16 mouse cellular contexts compared by ENCODE assay signal in the genomic region with DNA sequence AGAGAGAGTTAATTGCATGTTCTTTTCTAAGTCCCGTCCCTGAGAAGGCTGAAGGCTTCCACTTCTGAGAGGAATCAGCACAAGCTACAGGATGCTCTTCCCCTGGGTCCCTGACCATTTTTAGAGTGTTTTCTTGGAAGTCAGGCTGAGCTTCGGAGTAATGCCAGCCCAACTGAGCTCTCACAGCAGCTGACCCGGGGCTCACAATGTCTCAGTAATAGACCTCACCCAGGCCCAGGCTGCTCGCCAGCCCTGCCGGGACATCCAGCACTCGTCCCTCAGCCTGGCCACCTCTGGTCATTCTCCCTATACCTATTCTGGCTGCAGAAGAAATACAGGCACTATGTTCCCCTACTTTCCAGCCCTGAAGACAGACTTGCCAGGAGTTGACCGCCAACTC. TPM values are rescaled to one million over a fixed set of nuclear protein-coding genes. Genes with fewer than 3 reads are reported as not detected.
DNase-seq lines count a peak whose midpoint lies in the region; ATAC-seq and TF ChIP-seq lines count a peak whose summit lies in the region.
"Had no signal": no experiment of that assay in that cellular context is flagged by ENCODE, and none has a peak within 500 bp of the region (broad histone marks: within the 10 kb centered on the region; RNA-seq: fewer than 3 reads in every experiment).

No protein-coding gene starts in this region.

- intact Hi-C loops in left cerebral cortex, postnatal 25 days (cut with DNase I) = no loop called here

- no peaks in the 10 kb centered on the region for H3K27me3 ChIP-seq in lung, postnatal 0 days (replicated peaks; ENCODE audit: insufficient read depth, low read length)
- H3K27me3 ChIP-seq: hindbrain, embryonic 15.5 days; liver, embryonic 15.5 days; neural tube, embryonic 13.5 days had no signal

- peak; percentile 25 to 58 for DNase-seq in cerebellum, postnatal 10 days
- DNase-seq in cerebellum, postnatal 4 days (ENCODE audit: low spot score in 2 of 2) = no peak
- DNase-seq in lung, postnatal 0 days (ENCODE audit: low spot score) = no peak
- no peak for DNase-seq in lung, adult 18-20 months
- peak; percentile 87 for DNase-seq in gastrocnemius, postnatal 25 days
- DNase-seq in skeletal muscle tissue, adult 2 months (ENCODE audit: low read depth, low spot score) = peak; percentile 94
- no peak for DNase-seq in left cerebral cortex, postnatal 25 days (ENCODE audit: low spot score in 2 of 2)
- DNase-seq in lung, postnatal 25 days (ENCODE audit: low spot score) = no peak
- DNase-seq: adrenal gland, adult 2 months; cerebellum, adult 11-12 months; right cerebral cortex, postnatal 4 days; thymus, adult 2 months had no signal

- peak; percentile 12; the same call in 1 of the 2 replicates for ATAC-seq in lung, postnatal 0 days

- no peaks in the 10 kb centered on the region; the same call in 1 of the 2 replicates for H3K4me1 ChIP-seq in lung, postnatal 0 days (ENCODE audit: insufficient read depth, low read depth, low read length)
- H3K4me1 ChIP-seq: liver, embryonic 15.5 days had no signal

- TF ChIP-seq CTCF in lung, postnatal 0 days (IDR thresholded peaks at IDR 0.05) = no peak

- no peaks in the 10 kb centered on the region for H3K9me3 ChIP-seq in lung, postnatal 0 days (ENCODE audit: low read length)
- H3K9me3 ChIP-seq: hindbrain, embryonic 15.5 days; liver, embryonic 15.5 days; neural tube, embryonic 13.5 days had no signal

- no peak overlapping the region for H3K27ac ChIP-seq in lung, postnatal 0 days (ENCODE audit: low read length)
- H3K27ac ChIP-seq: hindbrain, embryonic 15.5 days; liver, embryonic 15.5 days; neural tube, embryonic 13.5 days had no signal

- no peak overlapping the region for H3K4me2 ChIP-seq in lung, postnatal 0 days (replicated peaks; ENCODE audit: low read depth, low read length)
- H3K4me2 ChIP-seq: hindbrain, embryonic 15.5 days; liver, embryonic 15.5 days; neural tube, embryonic 13.5 days had no signal

- H3K36me3 ChIP-seq in lung, postnatal 0 days (ENCODE audit: insufficient read depth, low read length) = no peaks in the 10 kb centered on the region
- H3K36me3 ChIP-seq: hindbrain, embryonic 15.5 days; liver, embryonic 15.5 days; neural tube, embryonic 13.5 days had no signal

- WGBS in lung, postnatal 0 days = 75% methylated on average over 7 of the region's 7 CpGs

- H3K9ac ChIP-seq in lung, postnatal 0 days (replicated peaks; ENCODE audit: low read depth) = no peak overlapping the region
- H3K9ac ChIP-seq: hindbrain, embryonic 15.5 days; liver, embryonic 15.5 days; neural tube, embryonic 13.5 days had no signal

- TF ChIP-seq EP300 in lung, postnatal 0 days (IDR thresholded peaks at IDR 0.05) = no peak

- no peak overlapping the region for H3K4me3 ChIP-seq in lung, postnatal 0 days (ENCODE audit: low read depth, low read length)
- H3K4me3 ChIP-seq: hindbrain, embryonic 15.5 days; liver, embryonic 15.5 days; neural tube, embryonic 13.5 days had no signal

RNA-seq across cellular contexts. Expression of a gene that starts 35.7 kb away (rescaled TPM):
- not detected in 2 replicates for polyA plus RNA-seq in lung, postnatal 0 days (2015; fragmentation: Nextera tagmentation; extraction: Ambion mirVana)
- total RNA-seq in gastrocnemius, postnatal 25 days (2021) = not detected
- total RNA-seq in left cerebral cortex, postnatal 25 days (2021) = not detected
- total RNA-seq: adrenal gland, adult 2 months; left cerebral cortex, postnatal 14 days had no signal
- polyA plus RNA-seq: adrenal gland, adult 2 months; hindbrain, embryonic 15.5 days; liver, embryonic 15.5 days; neural tube, embryonic 13.5 days had no signal

RNA-seq across cellular contexts. Expression of a gene that starts 54.3 kb away (rescaled TPM):
- 47.2 and 50.4 TPM in 2 replicates for polyA plus RNA-seq in lung, postnatal 0 days (2015; fragmentation: Nextera tagmentation; extraction: Ambion mirVana)
- 10 to 100 TPM; 72.6 to 73.7 TPM for total RNA-seq in gastrocnemius, postnatal 25 days (2021)
- 100 to 1,000 TPM; 234 to 260 TPM for total RNA-seq in left cerebral cortex, postnatal 25 days (2021)

Comparison
In these comparisons a context has a peak if more than half of its experiments do, and no peak if none do; other contexts are left out.
1. DNase-seq: peak in cerebellum, postnatal 10 days (2 of 2), gastrocnemius, postnatal 25 days (single experiment) and skeletal muscle tissue, adult 2 months (single experiment); none in cerebellum, postnatal 4 days (0 of 2), lung, postnatal 0 days (single experiment), lung, adult 18-20 months (0 of 2), left cerebral cortex, postnatal 25 days (0 of 2) and lung, postnatal 25 days (single experiment).